Mouse (Mus musculus) intestine, embryonic 14.5 days (tissue): ENCODE results near the gene Eno2. TPM values are rescaled to one million over a fixed set of nuclear protein-coding genes. Genes with fewer than 3 reads are reported as not detected.

Experiments used
- ATAC-seq: fragments of 200-750 bp; cut with Nextera tagmentation; replicated peaks from 2 replicates; pipeline ENCODE4 v1.8.0; 2017; ENCODE audit warnings: low read depth, moderate number of reproducible peaks, moderate TSS enrichment, moderate library complexity; ENCODE audit not compliant: low FRiP score, low TSS enrichment
- DNase-seq: peaks from one replicate; pipeline ENCODE4 v3.0.0-alpha.2; 2018; ENCODE audit warnings: low spot score
- H3K27ac ChIP-seq: fragments of 300-500 bp; sonication (generic); 2 replicates; pipeline ENCODE4 v1.5.1; 2014; ENCODE audit warnings: low read depth, mild to moderate bottlenecking, control low read depth
- H3K27me3 ChIP-seq: fragments of 300-500 bp; sonication (generic); replicated peaks from 2 replicates; pipeline ENCODE4 v1.6.1; 2014; ENCODE audit warnings: low read length, control low read depth; ENCODE audit not compliant: control insufficient read depth, insufficient read depth
- H3K36me3 ChIP-seq: fragments of 300-500 bp; sonication (generic); 2 replicates; pipeline ENCODE4 v1.6.1; 2014; ENCODE audit warnings: low read length, control low read depth; ENCODE audit not compliant: control insufficient read depth, insufficient read depth
- H3K4me1 ChIP-seq: fragments of 300-500 bp; sonication (generic); replicated peaks from 2 replicates; pipeline ENCODE4 v1.6.1; 2014; ENCODE audit warnings: low read length, control low read depth, mixed read lengths; ENCODE audit not compliant: control insufficient read depth, insufficient read depth
- H3K4me2 ChIP-seq: fragments of 300-500 bp; sonication (generic); 2 replicates; pipeline ENCODE4 v1.6.1; 2014; ENCODE audit warnings: low read length
- H3K4me3 ChIP-seq: fragments of 300-500 bp; sonication (generic); 2 replicates; pipeline ENCODE4 v1.5.1; 2014; ENCODE audit warnings: low read depth, low read length, control low read depth, mixed read lengths
- H3K9ac ChIP-seq: fragments of 300-500 bp; sonication (generic); 2 replicates; pipeline ENCODE4 v1.6.1; 2014; ENCODE audit warnings: mild to moderate bottlenecking, low read length
- H3K9me3 ChIP-seq: fragments of 300-500 bp; sonication (generic); 2 replicates; pipeline ENCODE4 v1.6.1; 2016; ENCODE audit warnings: low read length, control low read depth; ENCODE audit not compliant: control insufficient read depth
- WGBS: fragments of 180-500 bp; shearing (Covaris S2); extraction: QIAGEN DNeasy Blood & Tissue Kit; methylation state at CpG from one replicate; pipeline ENCODE4 v1.1.7; 2014; 5-methylcytosine and 5-hydroxymethylcytosine counted together
- polyA plus RNA-seq: library from polyadenylated mRNA; unstranded; fragments of >200 nt; fragmentation: Nextera tagmentation; extraction: Ambion mirVana; gene quantifications from 2 replicates; pipeline ENCODE4 v1.2.1, GENCODE M21; 2014

Gene Eno2
- polyA plus RNA-seq, 1 experiment from 2014 or later = 8.0 TPM

GRCm38 (mm10) chr6:124741842-124742241 lies 27.6 kb downstream of the Eno2 start:
- no peak for ATAC-seq
- Histone ChIP-seq H3K4me3 (peak overlapping the region; percentile 59; the same call in 1 of the 2 replicates), H3K9me3 (no peaks in the 10 kb centered on the region), H3K27me3 (no peaks in the 10 kb centered on the region), H3K9ac (peak overlapping the region; percentile 74), H3K27ac (peak overlapping the region; percentile 95), H3K36me3 (peaks cover 28% of the 10 kb centered on the region), H3K4me1 (peaks cover 37% of the 10 kb centered on the region), H3K4me2 (peak overlapping the region; percentile 71)
- DNase-seq = no peak
- WGBS = 72% methylated on average over 3 of the region's 3 CpGs

- Histone ChIP-seq H3K27ac (peak within 1 kb of the TSS; percentile 95), H3K4me3 (peak within 1 kb of the TSS; percentile 59), H3K9me3 (no peaks in the 10 kb centered on the region), H3K4me2 (peak within 1 kb of the TSS; percentile 71), H3K27me3 (no peaks in the 10 kb centered on the region), H3K36me3 (peaks cover 26% of the 10 kb centered on the region), H3K9ac (peak within 1 kb of the TSS; percentile 74), H3K4me1 (peaks cover 30% of the 10 kb centered on the region)
- ATAC-seq (peak; percentile 75), DNase-seq (peak; percentile 93)
- WGBS = 0% methylated on average over 41 of the region's 41 CpGs
Measured at GRCm38 (mm10) chr6:124740888-124741761, 28.3 kb downstream of the Eno2 start, which contains the start of gene Grcc10. Gene Grcc10, minus strand, starts transcription at chr6:124741374.

GRCm38 (mm10) chr6:124740211-124740887 lies 29.1 kb downstream of the Eno2 start:
- Histone ChIP-seq H3K27ac (peak overlapping the region; percentile 95), H3K27me3 (no peaks in the 10 kb centered on the region), H3K4me1 (peaks cover 27% of the 10 kb centered on the region), H3K4me2 (peak overlapping the region; percentile 71), H3K4me3 (peak overlapping the region; percentile 59), H3K9me3 (no peaks in the 10 kb centered on the region), H3K36me3 (peaks cover 26% of the 10 kb centered on the region), H3K9ac (peak overlapping the region; percentile 74)
- DNase-seq (peak; percentile 91), ATAC-seq (peak; percentile 6; the same call in 1 of the 2 replicates)
- WGBS = under 1% methylated on average over 26 of the region's 29 CpGs

- H3K9me3 ChIP-seq = no peaks in the 10 kb centered on the region
- H3K4me2 ChIP-seq = peak overlapping the region; percentile 71
- no peak for ATAC-seq
- H3K27ac ChIP-seq = peak overlapping the region; percentile 6; the same call in 1 of the 2 replicates
- DNase-seq = no peak
- peaks cover 27% of the 10 kb centered on the region for H3K4me1 ChIP-seq
- peaks cover 18% of the 10 kb centered on the region for H3K36me3 ChIP-seq
- peak overlapping the region; percentile 59; the same call in 1 of the 2 replicates for H3K4me3 ChIP-seq
- H3K9ac ChIP-seq = no peak overlapping the region
- no peaks in the 10 kb centered on the region for H3K27me3 ChIP-seq
- 83% methylated on average over 10 of the region's 10 CpGs for WGBS
Measured at GRCm38 (mm10) chr6:124739231-124739796, 30.2 kb downstream of the Eno2 start.

- Histone ChIP-seq H3K27me3 (no peaks in the 10 kb centered on the region), H3K9ac (peak within 1 kb of the TSS; percentile 31; the same call in 1 of the 2 replicates), H3K27ac (peak within 1 kb of the TSS; percentile 6; the same call in 1 of the 2 replicates), H3K4me1 (peaks cover 27% of the 10 kb centered on the region), H3K4me2 (peak within 1 kb of the TSS; percentile 71; the same call in 1 of the 2 replicates), H3K4me3 (no peak within 1 kb of the TSS), H3K9me3 (no peaks in the 10 kb centered on the region), H3K36me3 (peaks cover 12% of the 10 kb centered on the region)
- DNase-seq (peak; percentile 80), ATAC-seq (peak; percentile 77)
- whole genome bisulfite sequencing = 15% methylated on average over 15 of the region's 15 CpGs
Measured at GRCm38 (mm10) chr6:124738511-124739023, 30.9 kb downstream of the Eno2 start, which contains the start of gene Ptpn6. Gene Ptpn6, minus strand, starts transcription at chr6:124738714.

GRCm38 (mm10) chr6:124737040-124737439 lies 32.4 kb downstream of the Eno2 start:
- Histone ChIP-seq H3K36me3 (no peaks in the 10 kb centered on the region), H3K27me3 (no peaks in the 10 kb centered on the region), H3K9ac (no peak overlapping the region), H3K4me2 (no peak overlapping the region), H3K9me3 (no peaks in the 10 kb centered on the region), H3K4me3 (no peak overlapping the region), H3K4me1 (peaks cover 26% of the 10 kb centered on the region), H3K27ac (no peak overlapping the region)
- ATAC-seq (no peak), DNase-seq (no peak)
- WGBS = 90% methylated on average over 11 of the region's 11 CpGs

GRCm38 (mm10) chr6:124734417-124734816 lies 35.1 kb downstream of the Eno2 start:
- WGBS = 95% methylated on average over 3 of the region's 3 CpGs
- DNase-seq (no peak), ATAC-seq (no peak)
- no peak overlapping the region for H3K9ac ChIP-seq
- H3K4me3 ChIP-seq = no peak overlapping the region
- H3K4me2 ChIP-seq = no peak overlapping the region
- H3K9me3 ChIP-seq = no peaks in the 10 kb centered on the region
- no peaks in the 10 kb centered on the region for H3K27me3 ChIP-seq
- peaks cover 12% of the 10 kb centered on the region; the same call in 1 of the 2 replicates for H3K4me1 ChIP-seq
- H3K27ac ChIP-seq = no peak overlapping the region
- H3K36me3 ChIP-seq = no peaks in the 10 kb centered on the region
